Mouse (Mus musculus) C2C12 (cell line): ENCODE data around the gene Ddb1. TPM values are rescaled to one million over a fixed set of nuclear protein-coding genes. Genes with fewer than 3 reads are reported as not detected.

ENCODE experiments used
- H3K27me3 ChIP-seq: one replicate; pipeline ENCODE4 v1.6.1; 2011; ENCODE audit not compliant: control insufficient read depth, insufficient read depth, insufficient read length
- H3K36me3 ChIP-seq: one replicate; pipeline ENCODE4 v1.6.1; 2011; ENCODE audit not compliant: control insufficient read depth, insufficient read depth
- H3K4me3 ChIP-seq: one replicate; pipeline ENCODE4 v1.5.1; 2011; ENCODE audit warnings: mild to moderate bottlenecking, control low read depth; ENCODE audit not compliant: poor library complexity, insufficient read depth, severe bottlenecking
- H3K79me2 ChIP-seq: one replicate; pipeline ENCODE4 v1.6.1; 2011; ENCODE audit not compliant: control insufficient read depth, insufficient read depth
- H3K79me3 ChIP-seq: one replicate; pipeline ENCODE4 v1.6.1; 2011; ENCODE audit warnings: low read depth, control low read depth
- H3ac ChIP-seq: one replicate; pipeline ENCODE3; 2011; ENCODE audit warnings: low read depth; ENCODE audit not compliant: control insufficient read depth, insufficient read length
- CEBPB ChIP-seq: IDR thresholded peaks from one replicate; pipeline ENCODE4 v1.6.1; 2011; ENCODE audit warnings: low read depth, mild to moderate bottlenecking, control low read depth, moderate library complexity
- CTCF ChIP-seq: IDR thresholded peaks from one replicate; pipeline ENCODE4 v1.5.1; 2011; ENCODE audit not compliant: control insufficient read depth, insufficient read depth, insufficient read length
- FOSL1 ChIP-seq: IDR thresholded peaks from one replicate; pipeline ENCODE4 v1.8.0; 2011; ENCODE audit warnings: mild to moderate bottlenecking, low read length; ENCODE audit not compliant: poor library complexity, insufficient read depth, severe bottlenecking
- MAX ChIP-seq: IDR thresholded peaks from one replicate; pipeline ENCODE4 v1.6.1; 2011; ENCODE audit warnings: mild to moderate bottlenecking, control low read depth
- MYOD1 ChIP-seq: IDR thresholded peaks from one replicate; pipeline ENCODE4 v1.6.1; 2011; ENCODE audit warnings: low read depth; ENCODE audit not compliant: control insufficient read depth, insufficient read length
- MYOG ChIP-seq: IDR thresholded peaks from one replicate; pipeline ENCODE4 v1.6.1; 2011; ENCODE audit not compliant: control insufficient read depth, insufficient read length; ENCODE audit errors: extremely low read depth
- USF1 ChIP-seq: IDR thresholded peaks from one replicate; pipeline ENCODE4 v1.6.1; 2011; ENCODE audit warnings: low read depth, mild to moderate bottlenecking, control low read depth, moderate library complexity
- polyA plus RNA-seq: library from polyadenylated mRNA; unstranded; fragments of >200 nt; fragmentation: generic; extraction: Trizol; gene quantifications from one replicate; pipeline ENCODE4 v1.2.1, GENCODE M21; 2012; ENCODE audit warnings: missing spikeins

Gene Ddb1
- polyA plus RNA-seq, 1 experiment = 513 TPM

DNA sequence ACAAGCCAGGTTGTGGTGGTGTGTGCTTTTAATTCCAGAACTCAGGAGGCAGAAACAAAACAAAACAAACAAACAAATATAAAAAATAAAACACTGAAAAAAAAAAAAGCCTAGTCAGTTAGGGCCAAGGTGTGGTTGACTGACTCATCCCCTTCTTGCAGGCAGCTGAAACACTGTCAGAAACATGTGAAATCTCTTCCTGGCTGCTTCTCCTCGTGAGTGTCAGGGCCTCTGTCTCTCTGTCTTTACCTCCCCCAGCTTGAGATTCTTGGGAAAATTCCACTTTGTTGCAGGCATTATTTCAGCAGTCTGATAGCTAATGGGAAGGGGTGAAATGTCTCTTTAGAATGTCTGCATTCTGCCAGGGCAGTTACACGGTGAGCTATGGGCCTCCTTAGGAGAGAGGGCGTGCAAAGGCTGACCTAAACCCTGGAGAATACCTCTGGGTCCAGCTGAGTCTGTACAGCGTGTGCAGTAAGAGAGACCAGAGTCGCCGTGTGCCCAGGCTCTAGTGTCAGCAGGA lies 2.8 kb upstream of the Ddb1 start:
- H3K79me3 ChIP-seq = peaks cover 19% of the 10 kb centered on the region
- no peaks in the 10 kb centered on the region for H3K27me3 ChIP-seq
- no peak overlapping the region for H3K4me3 ChIP-seq
- H3K36me3 ChIP-seq = peaks cover 25% of the 10 kb centered on the region
- TF ChIP-seq MYOG = no peak
- TF ChIP-seq MAX = no peak
- no peak for TF ChIP-seq FOSL1
- TF ChIP-seq CEBPB = no peak
- TF ChIP-seq USF1 = no peak
- TF ChIP-seq CTCF = no peak
- TF ChIP-seq MYOD1 = no peak
- H3K79me2 ChIP-seq = peaks cover 27% of the 10 kb centered on the region
- H3ac ChIP-seq = peak overlapping the region; percentile 78

DNA sequence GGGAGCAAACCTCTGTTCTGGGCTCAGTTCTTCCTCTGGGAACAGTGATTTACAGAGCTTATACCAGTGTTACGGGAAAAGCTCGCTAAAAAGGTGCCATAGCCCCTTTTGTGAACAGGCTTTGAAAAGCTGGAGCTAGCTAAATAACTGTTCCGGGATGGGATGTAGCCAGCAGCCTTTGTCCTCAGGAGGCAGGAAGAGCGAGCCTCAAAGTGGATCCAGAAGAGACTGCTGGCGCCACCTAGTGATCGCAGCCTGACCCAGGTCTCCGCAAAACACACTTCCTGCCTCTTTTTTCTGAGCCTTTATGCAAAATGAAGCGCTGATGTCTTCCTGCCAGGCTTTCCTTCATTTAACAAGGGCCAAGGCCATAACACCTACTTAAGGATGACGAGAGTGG lies 2.3 kb upstream of the Ddb1 start:
- Histone ChIP-seq H3ac (peak overlapping the region; percentile 78), H3K36me3 (peaks cover 29% of the 10 kb centered on the region), H3K4me3 (no peak overlapping the region), H3K79me3 (peaks cover 24% of the 10 kb centered on the region), H3K27me3 (no peaks in the 10 kb centered on the region), H3K79me2 (peaks cover 32% of the 10 kb centered on the region)
- TF ChIP-seq FOSL1 (no peak), CTCF (peak; percentile 85), MYOG (no peak), CEBPB (no peak), MAX (no peak)

DNA sequence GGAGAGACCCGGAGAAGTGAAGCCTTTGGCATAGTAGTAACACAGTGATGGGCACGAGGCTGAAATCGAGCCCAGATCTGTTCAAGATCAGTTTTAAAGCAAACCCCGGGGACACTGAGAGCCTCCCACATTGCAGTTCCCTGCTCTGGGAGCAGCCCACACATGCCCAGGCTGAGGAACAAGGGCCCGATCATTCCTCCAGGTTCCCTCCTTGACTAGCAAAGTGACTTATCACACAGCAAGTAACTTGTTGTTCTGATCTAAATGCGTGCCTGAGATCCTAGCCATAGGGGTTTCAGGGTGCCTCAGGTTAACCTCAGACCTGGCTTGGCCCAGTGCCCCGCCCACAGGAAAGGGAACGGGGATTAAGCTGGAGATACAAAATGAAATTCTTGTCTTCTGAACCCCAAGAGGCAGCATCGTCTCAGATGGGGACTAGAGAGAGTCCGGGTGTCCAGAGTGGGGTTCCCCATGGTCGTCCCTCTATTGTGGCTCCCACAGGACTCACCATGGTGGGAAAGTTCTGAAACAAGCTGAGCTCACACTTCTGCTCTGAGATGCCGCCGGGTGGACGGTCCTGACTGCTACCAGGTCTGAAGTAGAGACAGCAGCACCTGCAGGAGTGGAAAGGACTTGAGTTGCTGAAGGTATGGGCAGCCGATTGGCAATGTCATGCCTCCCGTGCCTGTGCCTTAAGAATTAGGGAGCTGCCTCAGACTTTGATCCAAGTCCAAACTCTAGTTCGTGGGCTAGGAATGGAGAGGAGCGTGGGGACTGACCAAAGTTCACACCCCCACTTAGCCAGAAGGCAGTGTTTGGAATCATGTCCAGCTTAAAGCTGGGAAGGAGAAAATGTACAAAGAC lies 1.2 kb upstream of the Ddb1 start:
- TF ChIP-seq FOSL1 (no peak), CTCF (no peak), USF1 (no peak)
- no peak overlapping the region for H3K4me3 ChIP-seq

DNA sequence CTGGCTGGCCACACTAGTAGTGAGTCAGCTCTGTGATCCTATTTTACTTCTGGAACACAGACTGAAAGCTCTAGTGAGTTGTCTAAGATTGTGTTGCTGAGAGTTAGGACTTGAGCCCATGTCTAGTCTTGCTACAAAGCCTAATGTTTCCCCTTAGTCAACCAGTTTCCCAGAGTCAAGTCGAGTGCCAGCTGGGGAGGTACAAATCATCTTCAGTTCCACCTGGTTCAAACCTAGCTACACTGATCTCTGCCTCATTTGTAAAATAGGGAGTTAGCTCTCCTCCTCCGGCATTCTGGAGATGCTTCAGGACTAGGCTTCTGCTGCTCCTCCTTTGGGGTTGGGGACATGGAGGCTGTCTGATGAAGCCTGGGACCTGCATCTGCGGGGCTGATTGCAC lies 593 bp upstream of the Ddb1 start:
- TF ChIP-seq MAX = no peak

More for the DNA sequence above, 1.2 kb upstream of the Ddb1 start:
- Histone ChIP-seq H3K36me3 (peaks cover 37% of the 10 kb centered on the region), H3ac (no peak overlapping the region), H3K79me3 (peaks cover 35% of the 10 kb centered on the region), H3K79me2 (peaks cover 43% of the 10 kb centered on the region), H3K27me3 (no peaks in the 10 kb centered on the region)

DNA sequence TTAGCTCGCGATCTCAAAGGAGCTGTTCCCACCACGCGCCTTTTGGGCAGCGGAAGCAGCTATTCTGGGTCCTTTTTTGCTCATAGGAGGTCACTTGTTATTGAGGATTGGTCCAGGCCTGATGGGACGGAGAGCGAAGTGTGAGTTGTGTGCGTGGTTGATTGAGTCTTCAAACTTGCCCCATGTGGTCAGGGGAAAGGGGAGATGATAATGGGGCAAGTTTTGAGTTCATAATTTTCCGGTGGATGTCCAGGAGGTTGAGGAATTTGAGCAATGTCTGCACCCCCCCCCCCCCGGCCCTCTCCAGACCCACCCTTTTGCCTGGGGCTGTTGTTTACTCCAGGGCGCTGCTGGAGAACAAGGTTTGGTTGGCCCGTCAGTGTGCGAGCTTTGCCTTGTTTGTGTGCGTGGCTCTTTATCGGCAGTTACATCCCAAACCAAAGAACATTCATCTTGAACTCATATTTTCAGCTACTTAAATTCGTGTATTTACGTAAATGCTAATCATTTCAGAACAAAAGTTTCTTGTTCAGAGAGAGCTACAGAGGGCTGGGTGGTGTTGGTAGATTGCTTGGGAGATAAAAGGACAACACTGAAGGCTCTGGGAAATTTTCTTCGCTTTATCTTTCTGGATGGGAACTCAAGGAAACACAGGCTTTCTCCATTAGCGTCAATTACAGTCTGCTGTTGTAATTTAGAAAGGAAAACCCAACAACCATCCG lies 935 bp downstream of the Ddb1 start:
- Histone ChIP-seq H3K79me2 (peaks cover 62% of the 10 kb centered on the region), H3K79me3 (peaks cover 53% of the 10 kb centered on the region), H3ac (peak overlapping the region; percentile 98), H3K27me3 (no peaks in the 10 kb centered on the region), H3K36me3 (peaks cover 48% of the 10 kb centered on the region), H3K4me3 (peak overlapping the region; percentile 97)
- TF ChIP-seq CTCF (no peak), USF1 (no peak), CEBPB (no peak), FOSL1 (no peak), MYOG (no peak), MAX (no peak), MYOD1 (no peak)

More for the DNA sequence above, 593 bp upstream of the Ddb1 start:
- peaks cover 41% of the 10 kb centered on the region for H3K79me3 ChIP-seq
- H3K4me3 ChIP-seq = peak overlapping the region; percentile 97
- H3ac ChIP-seq = peak overlapping the region; percentile 71
- peaks cover 42% of the 10 kb centered on the region for H3K36me3 ChIP-seq
- H3K27me3 ChIP-seq = no peaks in the 10 kb centered on the region
- peaks cover 49% of the 10 kb centered on the region for H3K79me2 ChIP-seq
